Mouse (Mus musculus) adrenal gland, postnatal 25 days (tissue): ENCODE results near the gene Lypd8. TPM values are rescaled to one million over a fixed set of nuclear protein-coding genes. Genes with fewer than 3 reads are reported as not detected.
"Not testable (repeated sequence)": the region's sequence is repeated elsewhere in the genome, so short reads cannot be mapped to it uniquely, and the experiment has no call there.

Source experiments
- DNase-seq: peaks from one replicate; pipeline ENCODE4 v3.0.0; 2021; ENCODE audit warnings: mixed read lengths
- long read RNA-seq: library from polyadenylated mRNA; stranded (forward); transcript quantifications from one replicate; pipeline ENCODE4 v2.0.0, GENCODE M21; 2021
- total RNA-seq: library from RNA; stranded (reverse); gene quantifications from 2 replicates; pipeline ENCODE4 v1.2.3, GENCODE M21; 2021

The Lypd8 gene
- total RNA-seq, result not detected in 2 replicates
- long read RNA-seq, result 0 reads

- no peak for DNase-seq
Observed at GRCm38 (mm10) chr11:58378763-58379278, at the start of gene Lypd8. TSS of gene Lypd8 (plus strand) at chr11:58379043.

GRCm38 (mm10) chr11:58329906-58330275 is 49.0 kb upstream of the Lypd8 start:
- no peak for DNase-seq

- DNase-seq, result peak; percentile 86
Observed at GRCm38 (mm10) chr11:58330276-58331148, 48.3 kb upstream of the Lypd8 start, which contains the start of the genes Zfp672 and Sh3bp5l. TSS of gene Zfp672 (minus strand) at chr11:58330339. TSS of gene Sh3bp5l (plus strand) at chr11:58330724.

- no peak for DNase-seq
Observed at GRCm38 (mm10) chr11:58331149-58331495, 47.7 kb upstream of the Lypd8 start.

- DNase-seq, result no peak
Observed at GRCm38 (mm10) chr11:58331546-58331945, 47.3 kb upstream of the Lypd8 start.

- DNase-seq, result peak; percentile 80
Observed at GRCm38 (mm10) chr11:58334746-58335145, 44.1 kb upstream of the Lypd8 start.

GRCm38 (mm10) chr11:58346745-58347144 is 32.1 kb upstream of the Lypd8 start:
- DNase-seq, result no peak

GRCm38 (mm10) chr11:58350628-58351027 is 28.2 kb upstream of the Lypd8 start:
- no peak for DNase-seq

GRCm38 (mm10) chr11:58351179-58351578 is 27.7 kb upstream of the Lypd8 start:
- DNase-seq, result no peak

- DNase-seq, result no peak
Observed at GRCm38 (mm10) chr11:58352681-58353548, 25.9 kb upstream of the Lypd8 start.

- DNase-seq, result no peak
Observed at GRCm38 (mm10) chr11:58353709-58354108, 25.1 kb upstream of the Lypd8 start.

GRCm38 (mm10) chr11:58354476-58354875 is 24.4 kb upstream of the Lypd8 start:
- DNase-seq, result no peak

GRCm38 (mm10) chr11:58354927-58355326 is 23.9 kb upstream of the Lypd8 start:
- no peak for DNase-seq

- no peak for DNase-seq
Observed at GRCm38 (mm10) chr11:58357042-58357441, 21.8 kb upstream of the Lypd8 start.

- no peak for DNase-seq
Observed at GRCm38 (mm10) chr11:58357844-58358534, 20.9 kb upstream of the Lypd8 start.

- DNase-seq, result not testable (repeated sequence)
Observed at GRCm38 (mm10) chr11:58362562-58362961, 16.3 kb upstream of the Lypd8 start.

- DNase-seq, result no peak
Observed at GRCm38 (mm10) chr11:58364454-58364853, 14.4 kb upstream of the Lypd8 start.

GRCm38 (mm10) chr11:58366191-58366590 is 12.7 kb upstream of the Lypd8 start:
- DNase-seq, result not testable (repeated sequence)

GRCm38 (mm10) chr11:58377273-58377672 is 1.6 kb upstream of the Lypd8 start:
- no peak for DNase-seq

- no peak for DNase-seq
Observed at GRCm38 (mm10) chr11:58377686-58378085, 1.2 kb upstream of the Lypd8 start.

- DNase-seq, result no peak
Observed at GRCm38 (mm10) chr11:58379516-58379915, 673 bp downstream of the Lypd8 start.

- no peak for DNase-seq
Observed at GRCm38 (mm10) chr11:58382471-58382870, 3.6 kb downstream of the Lypd8 start.
